Mouse (Mus musculus) gastrocnemius, postnatal 36 days (tissue): ENCODE results near the gene BC107364. TPM values are rescaled to one million over a fixed set of nuclear protein-coding genes. Genes with fewer than 3 reads are reported as not detected.
A peak's percentile ranks its signal among the peaks of the same experiment; 100 is the strongest.
"Not testable (repeated sequence)": the region's sequence is repeated elsewhere in the genome, so short reads cannot be mapped to it uniquely, and the experiment has no call there.

Source experiments
- DNase-seq, 2 experiments: peaks; one replicate each; pipeline ENCODE4 v3.0.0; 2022
- intact Hi-C: fragments of 180-260 bp; cut with DNase I; formaldehyde crosslinking; loops from one replicate; pipeline ENCODE4 v1.15.1; 2025
- total RNA-seq, 2 experiments: library from RNA; stranded (reverse); gene quantifications; 2 replicates each; pipeline ENCODE4 v1.2.3; 2021

BC107364 gene
- total RNA-seq, 2 experiments from 2014 or later: not detected

DNA sequence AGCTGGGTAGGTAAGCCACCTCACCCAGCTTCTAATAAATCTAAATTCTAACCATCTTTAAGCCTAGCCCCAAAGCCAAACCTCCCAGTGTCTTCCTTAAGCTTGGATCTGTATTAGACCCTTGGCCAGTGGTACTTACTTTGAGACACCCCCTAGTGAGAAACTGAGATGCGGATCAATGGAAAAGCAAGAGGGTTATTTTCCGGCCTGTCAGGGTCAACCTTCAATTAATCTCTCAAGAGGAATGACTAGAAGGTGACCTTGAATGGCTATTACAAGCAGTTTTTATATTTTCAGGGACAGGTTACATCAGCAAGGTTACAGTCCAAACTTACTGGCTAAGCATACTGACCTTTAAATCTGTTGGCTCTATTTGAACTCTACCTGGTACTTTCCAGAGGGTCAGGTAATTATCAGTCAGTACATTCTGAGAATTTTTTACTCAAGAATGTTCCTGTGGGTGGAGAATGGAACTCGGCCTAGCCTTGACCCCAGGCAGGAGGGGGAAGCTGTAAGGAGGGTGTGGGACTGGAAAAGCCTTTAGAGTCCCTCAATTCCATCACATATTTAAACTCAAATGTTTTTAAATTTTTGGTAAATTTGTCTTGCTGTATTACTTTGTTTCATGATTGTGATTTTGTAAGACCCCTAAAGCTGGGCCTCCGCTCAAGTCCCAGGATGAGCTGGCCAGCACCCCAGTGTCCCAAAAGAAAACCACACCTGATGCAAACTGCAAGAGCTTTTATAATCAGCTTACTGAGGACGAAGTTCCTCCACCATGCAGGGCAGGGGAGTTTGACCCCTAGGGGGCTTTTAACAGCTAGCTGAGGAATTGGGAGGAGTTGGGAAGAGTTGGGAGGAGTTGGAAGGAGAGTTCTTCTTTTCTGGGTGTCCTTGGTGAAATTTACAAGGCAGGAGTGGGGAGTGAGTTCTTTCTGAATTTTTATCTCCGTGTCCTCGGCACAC is 34.0 kb downstream of the BC107364 start:
- DNase-seq: no peak
- intact Hi-C loops: no loop called here

DNA sequence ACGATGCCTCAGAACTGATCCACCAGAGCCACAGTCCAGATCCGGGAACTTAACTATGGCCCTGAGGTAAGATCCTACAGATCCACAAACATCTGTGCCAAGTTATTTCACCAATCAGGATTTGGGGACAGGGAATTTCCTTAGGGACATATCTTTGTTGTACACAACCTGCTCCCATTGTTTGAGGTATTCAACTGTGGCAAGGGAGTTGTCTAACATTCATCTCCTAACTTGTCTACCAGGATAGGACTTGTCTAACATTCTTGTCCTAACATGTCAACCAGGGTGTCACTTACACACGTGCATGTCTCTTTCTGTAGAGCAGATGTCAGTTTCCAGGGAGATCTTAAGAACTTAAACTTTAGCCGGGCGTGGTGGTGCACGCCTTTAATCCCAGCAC is 35.5 kb downstream of the BC107364 start:
- no peak for DNase-seq
- intact Hi-C loops: no loop called here

- intact Hi-C loops: no loop called here
- DNase-seq: no peak
Measured at GRCm38 (mm10) chr3:96416056-96416455, 36.0 kb downstream of the BC107364 start.

GRCm38 (mm10) chr3:96414951-96415327 is 37.2 kb downstream of the BC107364 start:
- DNase-seq: no peak
- intact Hi-C loops: no loop called here

DNA sequence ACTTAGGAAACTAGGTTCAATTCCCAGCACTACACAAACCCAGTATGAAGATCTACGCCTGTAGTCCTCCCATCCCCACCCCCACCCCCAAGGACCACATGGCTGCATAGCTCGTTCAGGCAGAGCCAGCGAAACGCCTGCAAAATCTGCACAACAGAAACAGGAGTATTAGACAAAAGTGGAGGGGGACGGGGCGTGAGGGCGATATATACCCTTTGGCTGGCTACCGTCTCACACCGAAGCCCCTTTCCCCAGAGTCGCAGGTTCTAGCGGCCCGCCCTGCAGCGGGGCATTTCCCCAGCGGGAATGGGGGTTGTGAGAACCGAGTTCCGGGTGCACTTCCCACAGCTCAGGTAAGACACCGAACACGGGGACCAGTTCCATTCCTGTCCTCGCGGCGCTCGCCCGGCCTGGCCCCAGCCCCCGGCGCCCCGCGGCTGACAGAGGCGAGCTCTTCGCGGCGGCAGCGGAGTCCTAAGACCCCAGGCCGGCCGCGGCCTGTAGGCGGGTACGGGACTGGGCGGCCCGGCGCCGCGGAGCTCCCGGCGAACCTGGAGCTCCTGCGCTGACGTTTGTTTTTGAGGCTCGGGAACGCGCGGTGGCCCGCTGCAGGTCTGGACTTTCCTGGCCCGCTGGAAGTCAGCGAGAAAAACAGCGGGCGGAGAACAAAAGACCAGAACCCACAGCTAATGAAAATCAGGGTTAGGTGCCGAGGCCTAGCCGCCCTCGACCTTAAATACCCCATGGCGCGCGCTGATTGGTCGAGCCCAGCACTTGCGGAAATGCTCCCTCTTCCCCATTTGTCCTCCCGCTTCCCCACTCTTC is 37.8 kb downstream of the BC107364 start:
- peak; percentile 49 to 58 for DNase-seq
- intact Hi-C loops: no loop called here

GRCm38 (mm10) chr3:96413581-96414125 is 38.5 kb downstream of the BC107364 start:
- intact Hi-C loops: no loop called here
- DNase-seq: no peak

DNA sequence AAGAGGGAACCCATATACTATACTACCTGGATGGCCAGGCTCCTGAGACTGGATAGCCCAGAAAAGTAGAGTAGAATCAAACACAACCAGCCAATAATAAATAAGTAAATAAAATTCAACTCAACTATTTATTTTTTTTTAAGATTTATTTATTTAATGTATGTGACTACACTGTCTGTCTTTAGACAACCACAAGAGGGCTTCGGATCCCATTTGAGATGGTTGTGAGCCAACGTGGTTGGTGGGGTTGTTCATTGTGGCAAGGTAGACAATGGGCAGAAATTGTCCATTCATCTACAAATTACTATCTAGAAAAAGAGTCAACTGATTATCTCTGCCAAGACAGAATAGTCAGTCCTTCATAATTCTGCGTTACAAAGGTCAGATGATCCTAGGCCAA is 40.3 kb downstream of the BC107364 start:
- intact Hi-C loops: no loop called here
- DNase-seq: no peak

DNA sequence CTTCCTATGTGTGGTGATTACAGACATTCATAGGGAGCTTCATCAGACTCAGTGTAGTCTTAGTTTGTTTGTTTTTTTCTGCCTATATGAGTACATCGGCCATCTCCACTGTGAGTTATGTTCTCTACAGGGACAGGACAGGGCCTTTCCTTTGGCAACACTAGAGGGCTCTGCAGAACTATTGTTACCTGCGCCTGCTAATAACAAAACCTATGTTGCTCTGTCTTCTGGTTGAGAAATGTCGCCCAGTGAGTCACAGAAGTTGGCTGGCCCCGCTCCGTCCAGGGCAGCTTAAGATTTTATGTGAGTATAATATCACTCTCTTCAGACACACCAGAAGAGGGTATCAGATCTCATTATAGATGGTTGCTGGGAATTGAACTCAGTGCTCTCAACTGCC is 41.1 kb downstream of the BC107364 start:
- no peak for DNase-seq
- intact Hi-C loops: no loop called here

DNA sequence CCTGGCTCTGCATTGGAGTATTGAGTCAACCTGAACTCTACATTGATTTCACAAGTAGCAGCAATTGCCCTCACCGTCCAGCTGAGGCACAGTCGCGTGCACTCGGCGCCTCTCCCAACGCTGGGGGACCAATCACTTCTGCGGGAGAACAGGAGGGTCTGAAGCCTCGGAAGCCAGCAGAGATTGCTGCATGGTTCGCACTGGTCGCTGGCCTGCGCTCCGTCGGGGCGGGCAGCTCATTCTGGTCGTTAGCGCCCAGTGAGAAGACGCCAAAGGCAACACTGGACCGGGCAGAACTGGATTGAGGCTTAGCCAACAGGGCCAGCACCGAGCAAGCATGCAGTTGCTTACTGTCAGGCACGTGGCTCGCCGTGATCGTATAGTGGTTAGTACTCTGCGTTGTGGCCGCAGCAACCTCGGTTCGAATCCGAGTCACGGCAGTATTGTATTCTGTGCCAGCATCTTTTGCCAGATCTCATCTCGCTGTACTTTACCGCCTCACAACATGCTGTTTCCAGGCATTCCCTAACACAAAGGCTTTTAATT is 42.3 kb downstream of the BC107364 start:
- intact Hi-C loops: no loop called here
- DNase-seq: no peak

GRCm38 (mm10) chr3:96408111-96408510 is 44.0 kb downstream of the BC107364 start:
- intact Hi-C loops, DNase-seq: not testable (repeated sequence)

DNA sequence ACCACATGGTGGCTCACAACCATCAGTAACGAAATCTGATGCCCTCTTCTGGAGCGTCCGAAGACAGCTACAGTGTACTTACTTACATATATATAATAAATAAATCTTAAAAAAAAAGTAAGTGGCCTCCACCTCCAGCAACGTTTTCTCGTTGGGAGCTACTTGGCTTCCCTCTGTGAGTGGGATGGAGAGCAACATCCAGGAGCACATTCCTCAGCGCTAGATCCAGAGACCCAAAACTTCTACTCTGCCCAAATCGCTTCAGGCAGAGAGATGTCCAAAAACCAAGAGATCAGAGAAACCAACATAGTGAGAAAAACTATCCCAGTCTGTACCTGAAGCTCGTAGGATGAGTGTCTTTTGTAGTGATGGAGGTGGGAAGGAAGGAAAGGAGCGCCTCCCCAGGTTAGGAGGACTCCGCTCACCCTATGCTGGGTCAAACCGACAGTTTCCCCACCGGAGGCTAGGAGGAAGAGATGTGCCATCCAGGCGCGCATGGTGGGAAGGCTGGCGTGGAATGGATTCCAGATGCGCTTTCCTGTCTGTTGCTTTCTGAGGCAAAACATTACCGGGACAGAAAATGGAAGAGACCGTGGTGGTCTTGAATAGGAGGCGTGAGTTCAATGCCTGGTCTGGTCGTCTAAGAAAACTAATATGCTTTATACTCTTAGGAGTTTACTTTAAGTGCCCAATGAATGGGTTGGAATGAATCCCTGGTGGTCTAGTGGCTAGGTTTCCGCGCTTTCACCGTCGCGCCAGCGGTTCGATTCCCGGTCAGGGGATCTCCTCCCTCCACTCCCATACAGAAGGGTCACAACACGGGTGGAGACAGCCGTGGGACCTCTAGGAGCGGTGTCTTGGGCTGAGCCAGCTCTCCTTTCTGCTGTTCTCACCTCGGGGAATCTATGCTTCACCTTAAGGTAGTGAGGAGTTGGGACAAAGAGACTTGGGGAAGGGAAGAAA is 46.3 kb downstream of the BC107364 start:
- DNase-seq: no peak
- intact Hi-C loops: no loop called here

GRCm38 (mm10) chr3:96405004-96405403 is 47.1 kb downstream of the BC107364 start:
- no peak for DNase-seq
- intact Hi-C loops: no loop called here

- no peak for DNase-seq
- intact Hi-C loops: no loop called here
Measured at GRCm38 (mm10) chr3:96404450-96404849, 47.7 kb downstream of the BC107364 start.

GRCm38 (mm10) chr3:96403016-96403415 is 49.1 kb downstream of the BC107364 start:
- intact Hi-C loops: no loop called here
- no peak for DNase-seq

- no peak for DNase-seq
- intact Hi-C loops: no loop called here
Measured at GRCm38 (mm10) chr3:96401832-96402501, 50.1 kb downstream of the BC107364 start.

GRCm38 (mm10) chr3:96401474-96401831 is 50.7 kb downstream of the BC107364 start:
- DNase-seq: no peak
- intact Hi-C loops: no loop called here

DNA sequence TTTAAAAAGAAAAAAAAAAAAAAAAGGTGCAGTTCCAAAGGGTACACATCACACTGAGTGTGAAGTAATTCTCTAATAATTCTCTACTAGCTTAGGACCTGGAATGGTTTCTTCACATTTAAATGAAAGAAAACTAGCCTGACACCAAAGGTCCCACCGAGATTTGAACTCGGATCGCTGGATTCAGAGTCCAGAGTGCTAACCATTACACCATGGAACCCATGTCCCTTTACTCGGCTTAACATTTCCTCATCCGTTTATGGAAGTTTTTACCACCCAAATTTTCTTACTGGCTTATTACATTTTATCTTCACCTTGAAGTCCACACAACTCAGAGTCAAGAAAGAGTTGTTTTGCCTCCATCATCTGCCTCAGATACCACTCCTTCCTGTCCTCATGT is 53.2 kb downstream of the BC107364 start:
- intact Hi-C loops: no loop called here
- no peak for DNase-seq

DNA sequence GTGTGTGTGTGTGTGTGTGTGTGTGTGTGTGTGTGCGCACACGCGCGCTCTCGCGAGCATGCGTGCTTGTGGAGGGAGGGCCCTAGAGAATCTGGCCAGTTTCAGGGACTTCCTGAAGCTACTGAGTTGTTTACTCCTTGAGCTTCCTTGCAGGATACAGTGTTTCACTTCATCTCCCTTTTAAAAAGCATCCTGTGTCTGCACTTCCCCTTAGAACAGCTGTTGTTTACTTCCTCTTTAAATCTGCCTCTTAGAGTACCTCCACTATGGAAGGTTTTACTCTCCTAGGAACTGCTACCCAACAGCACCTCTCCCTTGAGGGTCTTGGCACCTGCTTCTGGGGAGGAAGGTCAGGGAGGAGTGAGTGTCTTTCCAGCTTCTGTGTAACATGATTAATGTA is 55.2 kb downstream of the BC107364 start:
- intact Hi-C loops: no loop called here

DNA sequence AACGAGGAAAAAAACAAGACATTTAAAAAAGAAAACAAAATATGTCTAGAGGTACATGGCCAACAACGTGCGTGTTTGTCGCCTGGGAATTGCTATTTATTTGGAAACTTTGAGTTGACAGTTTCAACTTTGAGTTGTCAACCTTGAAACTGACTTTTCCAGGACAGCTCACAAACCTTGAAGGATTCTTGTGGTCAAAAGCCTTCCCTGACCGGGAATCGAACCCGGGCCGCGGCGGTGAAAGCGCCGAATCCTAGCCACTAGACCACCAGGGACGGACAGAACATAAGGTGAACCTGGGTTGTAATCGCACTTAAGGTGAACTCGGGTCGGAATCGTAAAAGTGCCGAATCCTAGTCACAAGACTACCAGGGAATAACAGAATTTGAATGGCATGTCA is 64.9 kb downstream of the BC107364 start:
- DNase-seq, intact Hi-C loops: not testable (repeated sequence)

More for the DNA sequence above, 55.2 kb downstream of the BC107364 start:
- no peak for DNase-seq
